Mouse (Mus musculus): ENCODE results near the gene Rgl1. TPM values are rescaled to one million over a fixed set of nuclear protein-coding genes. Genes with fewer than 3 reads are reported as not detected.

The Rgl1 gene
- polyA plus RNA-seq, 1 experiment from 2014 or later, result 39.6 TPM

- no peak for ATAC-seq (ENCODE audit: insufficient number of reproducible peaks, insufficient read depth, low FRiP score, low TSS enrichment, low read depth)
Measured at GRCm38 (mm10) chr1:152528214-152528613, 237.9 kb downstream of the Rgl1 start.

GRCm38 (mm10) chr1:152526154-152526553 lies 240.0 kb downstream of the Rgl1 start:
- no peaks in the 10 kb centered on the region for H3K27me3 ChIP-seq
- no peaks in the 10 kb centered on the region for H3K9me3 ChIP-seq
- H3K4me2 ChIP-seq, result no peak overlapping the region
- H3K4me1 ChIP-seq, result 0 out of 2 replicates have a peak, but pooled peaks cover under 1% of the 10 kb centered on the region
- H3K9ac ChIP-seq, result no peak overlapping the region
- WGBS, result 83% methylated on average over 9 of the region's 9 CpGs
- H3K36me3 ChIP-seq, result peaks cover 58% of the 10 kb centered on the region
- H3K4me3 ChIP-seq, result no peak overlapping the region
- no peak for ATAC-seq (ENCODE audit: insufficient number of reproducible peaks, insufficient read depth, low FRiP score, low TSS enrichment, low read depth)
- H3K27ac ChIP-seq, result no peak overlapping the region

More at GRCm38 (mm10) chr1:152528214-152528613, 237.9 kb downstream of the Rgl1 start:
- no peak overlapping the region for H3K4me3 ChIP-seq
- no peak overlapping the region for H3K9ac ChIP-seq
- no peak overlapping the region for H3K27ac ChIP-seq
- no peaks in the 10 kb centered on the region for H3K27me3 ChIP-seq
- 88% methylated on average over 6 of the region's 6 CpGs for WGBS
- H3K36me3 ChIP-seq, result peaks cover 53% of the 10 kb centered on the region
- H3K4me1 ChIP-seq, result peaks cover 18% of the 10 kb centered on the region
- no peaks in the 10 kb centered on the region for H3K9me3 ChIP-seq
- H3K4me2 ChIP-seq, result no peak overlapping the region

GRCm38 (mm10) chr1:152524987-152525648 lies 241.0 kb downstream of the Rgl1 start:
- Histone ChIP-seq H3K4me2 (no peak overlapping the region), H3K4me3 (no peak overlapping the region), H3K4me1 (no peaks in the 10 kb centered on the region), H3K27me3 (no peaks in the 10 kb centered on the region), H3K9me3 (no peaks in the 10 kb centered on the region), H3K36me3 (peaks cover 62% of the 10 kb centered on the region), H3K27ac (no peak overlapping the region), H3K9ac (no peak overlapping the region)
- WGBS, result 19% methylated on average over 6 of the region's 6 CpGs
- ATAC-seq (ENCODE audit: insufficient number of reproducible peaks, insufficient read depth, low FRiP score, low TSS enrichment, low read depth), result peak; percentile 43; the same call in 1 of the 2 replicates

GRCm38 (mm10) chr1:152524098-152524892 lies 241.9 kb downstream of the Rgl1 start:
- Histone ChIP-seq H3K4me2 (no peak overlapping the region), H3K27ac (no peak overlapping the region), H3K36me3 (peaks cover 67% of the 10 kb centered on the region), H3K9me3 (no peaks in the 10 kb centered on the region), H3K4me1 (no peaks in the 10 kb centered on the region), H3K9ac (no peak overlapping the region), H3K27me3 (no peaks in the 10 kb centered on the region), H3K4me3 (no peak overlapping the region)
- no peak for ATAC-seq (ENCODE audit: insufficient number of reproducible peaks, insufficient read depth, low FRiP score, low TSS enrichment, low read depth)
- 89% methylated on average over 22 of the region's 22 CpGs for WGBS

GRCm38 (mm10) chr1:152523292-152523691 lies 242.9 kb downstream of the Rgl1 start:
- no peak for ATAC-seq (ENCODE audit: insufficient number of reproducible peaks, insufficient read depth, low FRiP score, low TSS enrichment, low read depth)
- H3K27ac ChIP-seq, result no peak overlapping the region
- H3K9me3 ChIP-seq, result no peaks in the 10 kb centered on the region
- H3K4me2 ChIP-seq, result no peak overlapping the region
- H3K27me3 ChIP-seq, result no peaks in the 10 kb centered on the region
- H3K4me3 ChIP-seq, result no peak overlapping the region
- peaks cover 74% of the 10 kb centered on the region for H3K36me3 ChIP-seq
- no peaks in the 10 kb centered on the region for H3K4me1 ChIP-seq
- no peak overlapping the region for H3K9ac ChIP-seq
- WGBS, result 91% methylated on average over 11 of the region's 11 CpGs

DNA sequence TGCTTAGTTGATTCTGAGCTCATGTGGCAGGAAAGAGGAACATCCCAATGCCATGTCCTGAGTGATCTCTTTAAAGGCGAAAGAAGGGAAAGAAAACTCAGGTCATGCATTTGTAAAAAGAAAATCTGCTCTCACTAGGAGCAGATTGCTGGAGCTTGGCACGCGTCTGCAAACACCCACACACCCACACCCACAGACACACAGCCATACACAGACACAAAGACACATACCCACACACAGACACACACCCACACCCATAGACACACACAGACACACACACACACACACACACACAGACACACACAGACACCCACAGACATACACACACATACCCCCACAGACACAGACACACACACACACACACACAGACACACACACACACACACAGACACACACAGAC lies 243.9 kb downstream of the Rgl1 start:
- Histone ChIP-seq H3K27me3 (no peaks in the 10 kb centered on the region), H3K27ac (no peak overlapping the region), H3K4me1 (no peaks in the 10 kb centered on the region), H3K36me3 (peaks cover 69% of the 10 kb centered on the region), H3K4me2 (no peak overlapping the region), H3K9me3 (no peaks in the 10 kb centered on the region), H3K9ac (no peak overlapping the region), H3K4me3 (no peak overlapping the region)
- ATAC-seq (ENCODE audit: insufficient number of reproducible peaks, insufficient read depth, low FRiP score, low TSS enrichment, low read depth), result no peak
- 86% methylated on average over 3 of the region's 3 CpGs for WGBS

GRCm38 (mm10) chr1:152520798-152521575 lies 245.2 kb downstream of the Rgl1 start:
- Histone ChIP-seq H3K27me3 (no peaks in the 10 kb centered on the region), H3K36me3 (peaks cover 61% of the 10 kb centered on the region), H3K4me3 (no peak overlapping the region), H3K4me2 (no peak overlapping the region), H3K27ac (no peak overlapping the region), H3K4me1 (no peaks in the 10 kb centered on the region; the same call in 1 of the 2 replicates), H3K9me3 (no peaks in the 10 kb centered on the region), H3K9ac (no peak overlapping the region)
- WGBS, result 73% methylated on average over 16 of the region's 16 CpGs
- ATAC-seq (ENCODE audit: insufficient number of reproducible peaks, insufficient read depth, low FRiP score, low TSS enrichment, low read depth), result no peak

- Histone ChIP-seq H3K4me1 (peaks cover 9% of the 10 kb centered on the region), H3K9ac (no peak overlapping the region), H3K4me3 (no peak overlapping the region), H3K27me3 (no peaks in the 10 kb centered on the region), H3K27ac (no peak overlapping the region), H3K36me3 (peaks cover 48% of the 10 kb centered on the region), H3K9me3 (no peaks in the 10 kb centered on the region), H3K4me2 (no peak overlapping the region)
- ATAC-seq (ENCODE audit: insufficient number of reproducible peaks, insufficient read depth, low FRiP score, low TSS enrichment, low read depth), result no peak
- WGBS, result 94% methylated on average over 8 of the region's 8 CpGs
Measured at GRCm38 (mm10) chr1:152518971-152519370, 247.2 kb downstream of the Rgl1 start.

DNA sequence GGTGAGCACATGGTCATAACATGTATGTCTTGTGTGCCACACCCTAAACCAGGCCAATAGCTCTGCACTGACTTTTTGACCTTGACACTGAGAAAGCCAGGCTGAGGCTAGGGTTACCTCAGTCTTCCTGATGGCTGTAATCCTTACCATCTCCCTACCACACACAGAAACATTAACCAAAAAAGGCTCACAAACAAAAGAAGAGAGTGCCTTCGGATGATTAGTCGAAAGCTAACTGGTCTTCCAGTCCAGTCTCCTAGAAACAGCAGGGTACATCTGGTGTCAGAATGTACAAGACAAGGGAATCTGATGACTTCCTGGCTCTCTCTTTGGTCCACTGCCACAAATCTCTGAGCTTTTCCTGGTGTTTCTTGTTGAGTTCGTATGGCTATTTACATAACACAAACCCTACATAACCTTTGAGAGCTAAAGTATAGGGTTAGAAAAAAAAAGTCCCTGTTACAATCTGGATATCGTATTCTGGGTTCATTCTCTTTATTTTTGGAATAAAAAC lies 249.0 kb downstream of the Rgl1 start:
- peaks cover 13% of the 10 kb centered on the region for H3K4me1 ChIP-seq
- no peak overlapping the region for H3K4me3 ChIP-seq
- no peak for ATAC-seq (ENCODE audit: insufficient number of reproducible peaks, insufficient read depth, low FRiP score, low TSS enrichment, low read depth)
- 76% methylated on average over 4 of the region's 4 CpGs for WGBS
- no peaks in the 10 kb centered on the region for H3K9me3 ChIP-seq
- H3K9ac ChIP-seq, result no peak overlapping the region
- peaks cover 38% of the 10 kb centered on the region for H3K36me3 ChIP-seq
- no peak overlapping the region for H3K27ac ChIP-seq
- H3K4me2 ChIP-seq, result no peak overlapping the region
- no peaks in the 10 kb centered on the region for H3K27me3 ChIP-seq

DNA sequence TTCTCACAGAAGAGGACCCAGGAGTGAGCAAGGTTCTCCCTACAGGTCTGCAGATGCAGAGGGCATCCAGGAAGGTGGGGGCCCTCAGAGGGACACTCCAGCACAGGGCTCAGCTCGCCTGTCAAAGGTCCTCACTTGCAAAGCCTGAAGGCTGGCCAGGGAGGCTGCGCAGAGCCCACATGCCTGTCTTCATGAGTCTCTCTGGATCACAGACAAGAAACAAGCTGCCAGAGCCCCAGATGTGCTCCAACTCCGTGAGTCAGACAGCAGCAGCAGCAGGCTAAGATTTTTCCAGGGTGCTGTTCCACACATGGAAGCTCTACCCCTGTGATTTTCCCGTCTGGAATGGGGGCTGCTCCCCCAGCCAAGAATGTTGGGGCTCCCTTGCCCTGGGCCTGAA lies 251.9 kb downstream of the Rgl1 start:
- Histone ChIP-seq H3K36me3 (peaks cover 15% of the 10 kb centered on the region), H3K4me1 (peaks cover 13% of the 10 kb centered on the region), H3K4me2 (no peak overlapping the region), H3K4me3 (no peak overlapping the region), H3K27me3 (no peaks in the 10 kb centered on the region), H3K9me3 (no peaks in the 10 kb centered on the region), H3K9ac (0 out of 2 replicates have a peak overlapping the region, but pooled peaks have one; percentile 16), H3K27ac (peak overlapping the region; percentile 62)
- no peak; the same call in 1 of the 2 replicates for ATAC-seq (ENCODE audit: insufficient number of reproducible peaks, insufficient read depth, low FRiP score, low TSS enrichment, low read depth)
- WGBS, result 47% methylated on average over 4 of the region's 4 CpGs

GRCm38 (mm10) chr1:152511237-152511636 lies 254.9 kb downstream of the Rgl1 start:
- no peaks in the 10 kb centered on the region for H3K27me3 ChIP-seq
- peaks cover 13% of the 10 kb centered on the region for H3K4me1 ChIP-seq
- no peaks in the 10 kb centered on the region for H3K36me3 ChIP-seq
- no peak overlapping the region for H3K27ac ChIP-seq
- no peak for ATAC-seq (ENCODE audit: insufficient number of reproducible peaks, insufficient read depth, low FRiP score, low TSS enrichment, low read depth)
- WGBS, result 71% methylated on average over 4 of the region's 4 CpGs
- H3K4me2 ChIP-seq, result no peak overlapping the region
- no peaks in the 10 kb centered on the region for H3K9me3 ChIP-seq
- H3K4me3 ChIP-seq, result no peak overlapping the region
- H3K9ac ChIP-seq, result no peak overlapping the region
